Mouse (Mus musculus): ENCODE measurements around the gene Baz2b. TPM values are rescaled to one million over a fixed set of nuclear protein-coding genes. Genes with fewer than 3 reads are reported as not detected.

The Baz2b gene
- polyA plus RNA-seq, 1 experiment from 2014 or later: 37.7 TPM

- no peak overlapping the region for H3K4me3 ChIP-seq (ENCODE audit: inconsistent target)
- H3K27ac ChIP-seq: no peak overlapping the region
- H3K36me3 ChIP-seq (ENCODE audit: inconsistent target): no peaks in the 10 kb centered on the region; the same call in 1 of the 2 replicates
- WGBS (ENCODE audit: missing documents): 84% methylated on average over 4 of the region's 4 CpGs
- peaks cover 95% of the 10 kb centered on the region for H3K79me2 ChIP-seq (ENCODE audit: inconsistent target)
Observed at GRCm38 (mm10) chr2:60114901-60115300, 94.7 kb downstream of the Baz2b start.

- peak overlapping the region; percentile 11 for H3K4me3 ChIP-seq (ENCODE audit: inconsistent target)
Observed at GRCm38 (mm10) chr2:60113661-60114560, 95.7 kb downstream of the Baz2b start.

GRCm38 (mm10) chr2:60112116-60112515 is 97.5 kb downstream of the Baz2b start:
- Histone ChIP-seq H3K36me3 (ENCODE audit: inconsistent target) (no peaks in the 10 kb centered on the region; the same call in 1 of the 2 replicates), H3K27ac (no peak overlapping the region), H3K4me3 (ENCODE audit: inconsistent target) (no peak overlapping the region), H3K79me2 (ENCODE audit: inconsistent target) (peaks cover 92% of the 10 kb centered on the region)
- WGBS (ENCODE audit: missing documents): 100% methylated on average over 2 of the region's 2 CpGs

More at GRCm38 (mm10) chr2:60113661-60114560, 95.7 kb downstream of the Baz2b start:
- WGBS (ENCODE audit: missing documents): 62% methylated on average over 12 of the region's 12 CpGs
- H3K36me3 ChIP-seq (ENCODE audit: inconsistent target): no peaks in the 10 kb centered on the region; the same call in 1 of the 2 replicates
- H3K27ac ChIP-seq: peak overlapping the region; percentile 47
- peaks cover 92% of the 10 kb centered on the region for H3K79me2 ChIP-seq (ENCODE audit: inconsistent target)

GRCm38 (mm10) chr2:60109001-60109400 is 100.6 kb downstream of the Baz2b start:
- Histone ChIP-seq H3K79me2 (ENCODE audit: inconsistent target) (peaks cover 90% of the 10 kb centered on the region), H3K4me3 (ENCODE audit: inconsistent target) (no peak overlapping the region), H3K36me3 (ENCODE audit: inconsistent target) (no peaks in the 10 kb centered on the region; the same call in 1 of the 2 replicates), H3K27ac (no peak overlapping the region)
- 86% methylated on average over 3 of the region's 3 CpGs for WGBS (ENCODE audit: missing documents)

DNA sequence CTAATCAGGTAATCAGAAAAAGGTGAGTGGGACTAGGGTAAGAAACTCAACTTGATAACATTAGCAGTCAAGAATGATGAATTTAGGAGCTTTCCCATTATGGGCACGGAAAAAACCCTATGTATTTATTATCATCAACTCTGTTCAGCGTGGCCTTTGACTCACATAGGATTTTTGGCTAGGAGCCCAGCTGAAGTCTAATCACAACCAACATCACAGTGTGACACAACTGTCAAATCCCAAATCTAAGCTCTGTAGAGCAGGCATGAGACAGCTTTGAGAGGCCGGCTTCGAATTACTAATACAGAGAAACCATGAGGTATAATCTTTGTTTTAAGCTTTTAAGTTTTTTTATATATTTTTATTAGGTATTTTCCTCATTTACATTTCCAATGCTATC is 113.0 kb downstream of the Baz2b start:
- Histone ChIP-seq H3K27ac (no peak overlapping the region), H3K4me3 (ENCODE audit: inconsistent target) (no peak overlapping the region), H3K36me3 (ENCODE audit: inconsistent target) (no peaks in the 10 kb centered on the region), H3K79me2 (ENCODE audit: inconsistent target) (peaks cover 97% of the 10 kb centered on the region)
- 98% methylated on average over 4 of the region's 4 CpGs for WGBS (ENCODE audit: missing documents)

- Histone ChIP-seq H3K27ac (no peak overlapping the region), H3K4me3 (ENCODE audit: inconsistent target) (no peak overlapping the region), H3K79me2 (ENCODE audit: inconsistent target) (peaks cover 98% of the 10 kb centered on the region), H3K36me3 (ENCODE audit: inconsistent target) (no peaks in the 10 kb centered on the region)
- WGBS (ENCODE audit: missing documents): 98% methylated on average over 6 of the region's 6 CpGs
Observed at GRCm38 (mm10) chr2:60090280-60090679, 119.4 kb downstream of the Baz2b start.

GRCm38 (mm10) chr2:60089528-60090247 is 120.0 kb downstream of the Baz2b start:
- Histone ChIP-seq H3K36me3 (ENCODE audit: inconsistent target) (no peaks in the 10 kb centered on the region), H3K79me2 (ENCODE audit: inconsistent target) (peaks cover 98% of the 10 kb centered on the region), H3K27ac (peak overlapping the region; percentile 17; the same call in 1 of the 2 replicates), H3K4me3 (ENCODE audit: inconsistent target) (no peak overlapping the region)
- WGBS (ENCODE audit: missing documents): 73% methylated on average over 15 of the region's 15 CpGs

DNA sequence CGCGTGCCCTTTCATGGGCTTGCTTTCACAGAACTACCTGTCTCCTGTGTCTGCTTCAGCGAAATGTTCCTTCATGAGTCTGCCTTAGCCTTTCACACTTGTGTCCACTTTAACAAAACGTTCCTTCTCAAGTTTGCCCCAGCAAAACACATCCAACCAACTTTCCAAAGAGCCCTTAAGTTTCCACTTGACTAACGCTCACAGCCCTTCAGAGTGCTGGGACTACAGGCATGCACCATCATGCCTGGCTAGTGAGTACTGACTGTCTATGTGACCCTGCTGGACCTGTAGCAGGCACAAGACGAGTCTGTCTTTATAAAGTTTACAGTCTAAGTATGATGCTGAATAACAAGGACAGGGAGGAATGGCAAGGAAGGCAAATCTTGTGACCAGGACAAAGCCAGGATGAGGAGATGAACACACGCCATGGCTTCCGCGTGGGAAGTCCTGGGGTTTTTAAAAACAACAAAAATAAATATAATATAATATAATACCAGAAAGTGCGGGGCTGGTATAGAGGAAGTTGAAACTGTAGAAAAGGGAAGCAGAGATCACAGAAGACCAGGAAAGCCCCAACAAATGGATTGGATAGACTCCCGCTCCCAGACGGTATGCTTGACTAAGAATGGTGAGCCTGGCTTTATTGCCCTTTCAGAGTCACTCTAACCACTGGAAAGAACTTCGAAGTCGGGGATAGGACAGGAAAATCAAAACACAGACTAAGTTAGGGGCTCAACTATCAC is 120.7 kb downstream of the Baz2b start:
- Histone ChIP-seq H3K27ac (peak overlapping the region; percentile 17; the same call in 1 of the 2 replicates), H3K79me2 (ENCODE audit: inconsistent target) (peaks cover 98% of the 10 kb centered on the region), H3K4me3 (ENCODE audit: inconsistent target) (no peak overlapping the region), H3K36me3 (ENCODE audit: inconsistent target) (no peaks in the 10 kb centered on the region)
- 63% methylated on average over 14 of the region's 14 CpGs for WGBS (ENCODE audit: missing documents)

DNA sequence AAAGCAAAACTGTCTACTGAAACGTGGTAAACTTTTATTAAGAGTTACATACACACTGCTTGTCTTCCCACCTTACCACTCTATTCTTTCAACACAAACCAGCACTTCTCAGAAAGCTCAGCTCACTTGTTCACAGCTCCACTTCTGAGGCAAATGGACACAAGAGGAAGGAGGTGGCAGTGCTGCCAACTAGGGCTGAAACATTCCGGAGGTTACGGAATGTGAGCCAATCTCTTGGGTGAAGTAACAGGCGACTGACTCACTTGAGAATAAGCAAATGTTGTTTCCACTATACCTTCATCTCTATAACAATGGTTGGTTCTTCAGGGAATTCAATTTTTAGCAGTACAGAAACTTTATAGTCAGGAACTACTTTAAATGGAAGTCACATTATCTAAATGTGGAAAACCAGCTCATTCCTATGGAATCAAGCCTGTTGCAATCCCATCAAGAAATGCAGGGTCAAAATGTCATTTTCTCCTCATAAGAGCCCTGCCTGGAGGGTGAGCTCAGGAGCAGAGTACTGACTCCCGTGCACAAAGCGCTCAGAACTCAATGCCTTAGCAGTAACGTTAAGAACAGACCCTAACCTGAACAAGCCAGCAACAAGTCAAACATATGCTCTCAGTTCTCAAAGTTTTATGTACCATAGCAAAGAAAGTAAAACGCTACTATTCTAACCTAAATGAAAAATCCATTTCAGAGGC is 123.3 kb downstream of the Baz2b start:
- 58% methylated on average over 8 of the region's 8 CpGs for WGBS (ENCODE audit: missing documents)
- Histone ChIP-seq H3K36me3 (ENCODE audit: inconsistent target) (no peaks in the 10 kb centered on the region), H3K27ac (no peak overlapping the region)

GRCm38 (mm10) chr2:60084823-60085222 is 124.8 kb downstream of the Baz2b start:
- Histone ChIP-seq H3K27ac (no peak overlapping the region), H3K79me2 (ENCODE audit: inconsistent target) (peaks cover 98% of the 10 kb centered on the region)
- 86% methylated on average over 1 of the region's 1 CpGs for WGBS (ENCODE audit: missing documents)

More for the DNA sequence above, 123.3 kb downstream of the Baz2b start:
- Histone ChIP-seq H3K79me2 (ENCODE audit: inconsistent target) (peaks cover 98% of the 10 kb centered on the region), H3K4me3 (ENCODE audit: inconsistent target) (no peak overlapping the region)

GRCm38 (mm10) chr2:60082984-60083636 is 126.5 kb downstream of the Baz2b start:
- Histone ChIP-seq H3K4me3 (ENCODE audit: inconsistent target) (no peak overlapping the region), H3K79me2 (ENCODE audit: inconsistent target) (peaks cover 99% of the 10 kb centered on the region), H3K36me3 (ENCODE audit: inconsistent target) (no peaks in the 10 kb centered on the region), H3K27ac (peak overlapping the region; percentile 40)
- 43% methylated on average over 7 of the region's 7 CpGs for WGBS (ENCODE audit: missing documents)

More at GRCm38 (mm10) chr2:60084823-60085222, 124.8 kb downstream of the Baz2b start:
- Histone ChIP-seq H3K4me3 (ENCODE audit: inconsistent target) (no peak overlapping the region), H3K36me3 (ENCODE audit: inconsistent target) (no peaks in the 10 kb centered on the region)

- Histone ChIP-seq H3K4me3 (ENCODE audit: inconsistent target) (no peak overlapping the region), H3K79me2 (ENCODE audit: inconsistent target) (peaks cover 96% of the 10 kb centered on the region), H3K36me3 (ENCODE audit: inconsistent target) (no peaks in the 10 kb centered on the region), H3K27ac (no peak overlapping the region)
- 61% methylated on average over 4 of the region's 4 CpGs for WGBS (ENCODE audit: missing documents)
Observed at GRCm38 (mm10) chr2:60082225-60082624, 127.4 kb downstream of the Baz2b start.

DNA sequence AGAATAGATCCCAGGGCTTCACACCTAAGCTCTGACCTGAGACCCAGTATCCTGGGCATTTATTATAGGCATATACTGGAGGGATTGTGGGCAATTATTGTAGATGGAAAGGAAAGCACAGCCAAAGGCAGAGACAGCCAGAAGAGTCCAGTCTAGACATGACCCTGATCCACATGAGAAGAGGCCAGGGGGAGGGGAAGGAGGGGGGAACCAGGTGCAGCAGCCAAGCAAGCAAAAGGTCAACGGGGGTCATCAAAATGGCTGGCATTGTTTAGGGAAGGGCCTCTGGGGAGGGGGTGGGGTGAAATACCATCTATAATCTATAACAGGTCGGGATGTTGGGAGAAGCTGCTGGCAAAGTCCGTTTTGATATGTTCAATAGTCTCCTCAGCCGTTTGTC is 128.8 kb downstream of the Baz2b start:
- Histone ChIP-seq H3K27ac (no peak overlapping the region), H3K79me2 (ENCODE audit: inconsistent target) (peaks cover 87% of the 10 kb centered on the region), H3K4me3 (ENCODE audit: inconsistent target) (no peak overlapping the region), H3K36me3 (ENCODE audit: inconsistent target) (no peaks in the 10 kb centered on the region)
- WGBS (ENCODE audit: missing documents): 85% methylated on average over 4 of the region's 4 CpGs
